Mouse (Mus musculus) megakaryocyte, embryonic 14.5 days (primary cell): ENCODE results near the gene Upf1.

Experiments used
- FLI1 ChIP-seq: IDR thresholded peaks from 2 replicates; pipeline ENCODE4 v1.6.1; 2012; ENCODE audit warnings: low read length, inconsistent platforms, mixed read lengths
- GATA1 ChIP-seq: IDR thresholded peaks from 3 replicates; pipeline ENCODE4 v1.6.1; 2012; ENCODE audit warnings: mixed read lengths, low read length, inconsistent platforms, borderline replicate concordance

DNA sequence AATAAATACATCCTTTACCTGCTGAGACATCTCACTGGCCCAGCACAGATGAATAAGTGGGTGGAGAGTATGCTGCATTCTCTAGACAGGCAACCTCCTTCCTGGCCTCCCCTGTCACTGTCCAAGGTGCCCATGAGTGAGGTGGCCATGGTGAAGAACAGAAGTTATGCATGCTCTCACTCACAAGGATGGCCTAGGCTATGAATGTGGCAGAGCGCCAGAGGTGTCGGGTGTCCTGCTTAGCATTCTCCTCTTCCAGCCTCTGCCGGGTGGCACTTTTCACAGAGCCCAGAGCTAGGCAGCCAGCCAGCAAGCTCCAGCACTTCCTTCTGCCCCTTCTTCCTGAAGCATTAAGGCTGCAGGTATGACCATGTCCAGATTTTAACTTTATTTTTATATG lies 6.3 kb upstream of the Upf1 start:
- TF ChIP-seq GATA1 (no peak), FLI1 (no peak)
